Mouse (Mus musculus) ES-E14 (cell line): ENCODE data around the gene Btrc. TPM values are rescaled to one million over a fixed set of nuclear protein-coding genes. Genes with fewer than 3 reads are reported as not detected.

Experiments
- DNase-seq: peaks from one replicate; pipeline ENCODE4 v3.0.0-alpha.2; 2013; ENCODE audit warnings: low read depth, low spot score
- H3K27ac ChIP-seq: 2 replicates; pipeline ENCODE4 v1.5.1; 2012; ENCODE audit warnings: low read depth, mild to moderate bottlenecking, low read length, moderate library complexity, mixed read lengths; ENCODE audit not compliant: poor library complexity, insufficient read depth, severe bottlenecking
- H3K36me3 ChIP-seq: 2 replicates; pipeline ENCODE4 v1.6.1; 2012; ENCODE audit warnings: mild to moderate bottlenecking, low read length, moderate library complexity, mixed read lengths; ENCODE audit not compliant: control insufficient read depth, poor library complexity, insufficient read depth, severe bottlenecking
- H3K4me1 ChIP-seq, 2 experiments: fragments of 150-350 bp in 1 of 2; sonication (generic) in 1 of 2; 2 replicates each; pipeline ENCODE4 v1.6.1; 2012; ENCODE audit warnings: low read length in 2 of 2, mild to moderate bottlenecking in 1 of 2, mixed read lengths in 1 of 2; ENCODE audit not compliant: control insufficient read depth in 2 of 2, insufficient read depth in 2 of 2, poor library complexity in 1 of 2
- H3K4me3 ChIP-seq, 2 experiments: fragments of 150-350 bp in 1 of 2; sonication (generic) in 1 of 2; 2 replicates each; pipeline ENCODE4 v1.5.1; 2012; ENCODE audit warnings: low read length in 2 of 2, low read depth in 1 of 2, mild to moderate bottlenecking in 1 of 2, mixed read lengths in 1 of 2; ENCODE audit not compliant: insufficient read depth in 1 of 2, poor library complexity in 1 of 2, severe bottlenecking in 1 of 2
- H3K9ac ChIP-seq: 2 replicates; pipeline ENCODE4 v1.6.1; 2012; ENCODE audit warnings: low read depth, mild to moderate bottlenecking, low read length, mixed read lengths; ENCODE audit not compliant: poor library complexity, insufficient read depth, severe bottlenecking
- H3K9me3 ChIP-seq: fragments of 150-350 bp; sonication (generic); 2 replicates; pipeline ENCODE4 v1.6.1; 2012; ENCODE audit warnings: low read depth, mild to moderate bottlenecking, low read length; ENCODE audit not compliant: control insufficient read depth, insufficient read depth
- CHD2 ChIP-seq: IDR thresholded peaks from 2 replicates; pipeline ENCODE4 v1.6.1; 2014; ENCODE audit warnings: mild to moderate bottlenecking, low read depth, low read length, inconsistent platforms
- HCFC1 ChIP-seq: IDR thresholded peaks from 2 replicates; pipeline ENCODE4 v1.6.1; 2012; ENCODE audit warnings: low read length, inconsistent platforms, borderline replicate concordance; ENCODE audit not compliant: insufficient read depth
- MAFK ChIP-seq: IDR thresholded peaks from 2 replicates; pipeline ENCODE4 v1.6.1; 2014; ENCODE audit warnings: mild to moderate bottlenecking, low read depth, low read length, inconsistent platforms; ENCODE audit not compliant: insufficient read depth
- ZC3H11A ChIP-seq: IDR thresholded peaks from 2 replicates; pipeline ENCODE4 v1.6.1; 2012; ENCODE audit warnings: low read depth, mild to moderate bottlenecking, inconsistent platforms, low read length, borderline replicate concordance
- ZNF384 ChIP-seq: IDR thresholded peaks from 2 replicates; pipeline ENCODE4 v1.6.1; 2012; ENCODE audit warnings: low read depth, low read length, inconsistent platforms
- in situ Hi-C, 2 experiments: fragments of 600-800 bp; cut with MboI; formaldehyde crosslinking; loops; one replicate each; pipeline ENCODE4 v1.15.1; 2025; ENCODE audit warnings: low sequenced_read_pairs in 2 of 2, inconsistent platforms in 1 of 2; ENCODE audit not compliant: unreplicated experiment in 2 of 2
- total RNA-seq: library from RNA; depleted of rRNA; stranded (reverse); fragments of 300-350 nt; gene quantifications from 2 replicates; pipeline ENCODE4 v1.2.3, GENCODE M21; 2012

Btrc gene
- total RNA-seq, 1 experiment, result 17.4 TPM

DNA sequence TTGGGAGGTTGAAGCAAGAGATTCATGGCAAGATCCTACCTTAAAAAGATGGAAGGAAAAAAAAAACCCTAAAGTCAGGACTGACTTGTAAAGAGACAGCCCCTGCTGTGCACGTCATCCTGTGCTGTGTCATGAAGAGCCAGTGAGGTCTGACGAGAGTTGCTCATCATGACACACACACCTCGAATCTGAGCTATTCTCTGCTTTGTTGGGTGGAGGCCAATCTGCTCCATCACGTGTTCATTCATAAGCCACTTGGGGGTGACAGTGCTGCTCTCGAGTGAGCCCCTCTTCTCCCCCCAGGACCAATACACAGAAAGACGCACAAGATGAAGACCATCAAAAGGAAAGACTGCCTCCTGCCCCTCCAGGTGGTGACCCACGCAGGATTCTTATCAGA lies 170.1 kb downstream of the Btrc start:
- no peak for DNase-seq
- in situ Hi-C loops, result no loop called here
- Histone ChIP-seq H3K4me3 (no peak overlapping the region), H3K9me3 (no peaks in the 10 kb centered on the region), H3K9ac (no peak overlapping the region), H3K4me1 (peaks cover 0 to 3% of the 10 kb centered on the region in 2 experiments; a peak in 1 of 4 replicates), H3K36me3 (peaks cover 3% of the 10 kb centered on the region; the same call in 1 of the 2 replicates), H3K27ac (no peak overlapping the region)
- TF ChIP-seq HCFC1, result no peak
- TF ChIP-seq ZC3H11A, result no peak
- no peak for TF ChIP-seq CHD2
- TF ChIP-seq ZNF384, result no peak

DNA sequence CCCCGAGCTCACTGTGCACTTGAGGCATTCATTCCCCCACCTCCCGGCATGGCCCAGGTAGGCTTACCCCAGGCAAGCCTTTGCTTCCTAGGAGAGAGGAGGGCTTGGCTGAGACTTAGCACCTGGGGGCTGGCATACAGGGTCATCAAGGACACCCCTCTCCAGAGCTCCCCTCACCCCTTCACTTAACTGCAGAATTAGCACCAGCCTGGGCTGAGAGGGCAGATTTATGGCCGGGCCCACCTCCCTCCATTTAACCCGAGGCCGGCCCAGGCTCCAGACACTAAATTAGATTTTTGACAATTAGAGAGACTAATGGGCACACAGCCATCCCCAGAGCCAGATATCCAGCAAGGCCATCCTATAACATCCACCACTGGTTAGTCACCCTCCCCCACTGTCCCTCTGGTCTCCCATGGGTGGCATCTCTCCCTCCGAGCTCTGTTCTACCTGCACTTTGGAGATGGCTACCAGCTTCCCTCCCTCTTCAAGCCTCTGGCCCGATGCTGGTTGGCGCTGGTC lies 171.7 kb downstream of the Btrc start:
- in situ Hi-C loops, result no loop called here
- DNase-seq, result no peak
- Histone ChIP-seq H3K27ac (no peak overlapping the region), H3K4me3 (no peak overlapping the region), H3K9ac (no peak overlapping the region), H3K36me3 (no peaks in the 10 kb centered on the region; the same call in 1 of the 2 replicates), H3K9me3 (no peaks in the 10 kb centered on the region), H3K4me1 (peaks cover 0 to 3% of the 10 kb centered on the region in 2 experiments; a peak in 1 of 4 replicates)
- no peak for TF ChIP-seq CHD2
- no peak for TF ChIP-seq ZC3H11A
- no peak for TF ChIP-seq MAFK
- TF ChIP-seq HCFC1, result no peak
- TF ChIP-seq ZNF384, result no peak

DNA sequence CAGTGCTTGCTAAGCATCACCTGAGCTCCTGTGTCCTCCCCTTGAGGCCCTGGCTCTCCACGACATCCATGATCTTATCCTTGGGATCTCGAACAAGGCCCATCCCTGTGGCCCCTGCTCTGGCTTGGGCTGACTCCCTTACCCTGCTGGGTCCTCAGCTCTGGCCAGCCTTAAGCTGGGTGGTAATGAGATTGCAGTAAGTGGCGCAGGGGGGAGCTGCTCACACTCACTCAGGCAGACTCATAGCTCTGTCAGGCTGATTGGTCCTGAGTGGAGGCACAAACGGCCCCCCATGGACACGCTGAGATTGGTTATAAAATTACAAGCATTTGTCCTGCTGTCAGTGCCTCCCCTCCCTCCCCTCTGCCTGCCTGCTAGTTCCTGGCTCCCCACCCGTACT lies 172.4 kb downstream of the Btrc start:
- Histone ChIP-seq H3K9ac (no peak overlapping the region), H3K4me3 (no peak overlapping the region), H3K4me1 (peaks cover 0 to 2% of the 10 kb centered on the region in 2 experiments; a peak in 1 of 4 replicates), H3K9me3 (no peaks in the 10 kb centered on the region), H3K27ac (no peak overlapping the region), H3K36me3 (no peaks in the 10 kb centered on the region)
- no peak for DNase-seq
- in situ Hi-C loops, result no loop called here
- TF ChIP-seq HCFC1, result no peak
- TF ChIP-seq MAFK, result no peak
- TF ChIP-seq CHD2, result no peak
- TF ChIP-seq ZNF384, result no peak
- no peak for TF ChIP-seq ZC3H11A

DNA sequence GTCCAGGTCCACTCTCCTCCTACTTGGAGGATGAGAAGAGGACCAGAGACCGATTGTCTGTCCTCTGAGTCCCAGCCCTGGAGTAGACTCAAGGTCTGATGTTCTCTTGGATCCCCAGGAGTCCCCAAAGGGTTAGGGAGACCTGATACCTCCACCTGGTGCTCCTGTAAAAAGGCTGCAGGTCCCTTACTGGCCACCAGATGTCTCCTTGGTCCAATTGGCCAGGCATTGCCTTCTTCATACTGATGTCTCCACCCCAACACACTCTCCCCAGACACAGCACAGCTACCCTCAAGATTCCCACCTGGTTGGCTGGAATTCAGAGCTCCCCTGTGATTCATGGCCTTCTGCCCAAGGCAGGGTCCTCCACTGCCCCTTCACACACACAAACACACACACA lies 174.0 kb downstream of the Btrc start:
- Histone ChIP-seq H3K36me3 (no peaks in the 10 kb centered on the region), H3K4me3 (no peak overlapping the region), H3K9me3 (no peaks in the 10 kb centered on the region), H3K27ac (no peak overlapping the region), H3K9ac (no peak overlapping the region), H3K4me1 (peaks cover 0 to 2% of the 10 kb centered on the region in 2 experiments; a peak in 1 of 4 replicates)
- DNase-seq, result peak; percentile 43
- TF ChIP-seq CHD2 (no peak), MAFK (no peak), HCFC1 (no peak), ZC3H11A (no peak), ZNF384 (no peak)
- in situ Hi-C loops, result no loop called here
